Mouse (Mus musculus) kidney, adult 18-20 months (tissue): ENCODE data around the gene Nwd2.

Experiments
- DNase-seq: peaks from one replicate; pipeline ENCODE4 v3.0.0; 2021

Gene Nwd2

GRCm38 (mm10) chr5:63831054-63831453, 182.2 kb downstream of the Nwd2 start:
- no peak for DNase-seq

GRCm38 (mm10) chr5:63833955-63834354, 185.1 kb downstream of the Nwd2 start:
- peak; percentile 51 for DNase-seq

GRCm38 (mm10) chr5:63834435-63834834, 185.5 kb downstream of the Nwd2 start:
- peak; percentile 27 for DNase-seq

- no peak for DNase-seq
Observed at GRCm38 (mm10) chr5:63837115-63837514, 188.2 kb downstream of the Nwd2 start.

- DNase-seq = no peak
Observed at GRCm38 (mm10) chr5:63837851-63838250, 188.9 kb downstream of the Nwd2 start.

GRCm38 (mm10) chr5:63839801-63840416, 191.0 kb downstream of the Nwd2 start:
- DNase-seq = no peak

- DNase-seq = no peak
Observed at GRCm38 (mm10) chr5:63847080-63847479, 198.2 kb downstream of the Nwd2 start.

- DNase-seq = peak; percentile 78
Observed at GRCm38 (mm10) chr5:63847541-63848226, 198.8 kb downstream of the Nwd2 start.

- DNase-seq = no peak
Observed at GRCm38 (mm10) chr5:63858901-63859300, 210.0 kb downstream of the Nwd2 start.
